Mouse (Mus musculus) left cerebral cortex, adult 2 months (tissue): ENCODE measurements around the gene Kcna7. TPM values are rescaled to one million over a fixed set of nuclear protein-coding genes. Genes with fewer than 3 reads are reported as not detected.
"Not testable (repeated sequence)": the region's sequence is repeated elsewhere in the genome, so short reads cannot be mapped to it uniquely, and the experiment has no call there.

ENCODE experiments used
- DNase-seq, 2 experiments: peaks; one replicate each; pipeline ENCODE4 v3.0.0; 2021 to 2022; ENCODE audit warnings: low spot score in 2 of 2, mixed read lengths in 1 of 2; ENCODE audit errors: extremely low spot score in 1 of 2
- H3K27ac ChIP-seq: fragments of 200-600 bp; 2 replicates; pipeline ENCODE4 v1.8.1; 2022
- H3K4me3 ChIP-seq: fragments of 200-600 bp; 2 replicates; pipeline ENCODE4 v1.8.1; 2022
- CTCF ChIP-seq: fragments of 200-600 bp; IDR thresholded peaks from 2 replicates; pipeline ENCODE4 v1.8.1; 2022; ENCODE audit warnings: antibody characterized with exemption, mild to moderate bottlenecking, moderate library complexity
- intact Hi-C: fragments of 180-260 bp; cut with DNase I; formaldehyde crosslinking; loops from one replicate; pipeline ENCODE4 v1.15.1; 2025
- long read RNA-seq, 2 experiments: library from polyadenylated mRNA; stranded (forward); transcript quantifications; one replicate each; pipeline ENCODE4 v2.0.0; 2021; ENCODE audit warnings: borderline mapping rate in 2 of 2
- total RNA-seq, 2 experiments: library from RNA; stranded (reverse); gene quantifications; 2 replicates each; pipeline ENCODE4 v1.2.3; 2021

The Kcna7 gene
- not detected for total RNA-seq
- long read RNA-seq, experiment 1, result 0 reads
- long read RNA-seq, experiment 2, result 0 reads

DNA sequence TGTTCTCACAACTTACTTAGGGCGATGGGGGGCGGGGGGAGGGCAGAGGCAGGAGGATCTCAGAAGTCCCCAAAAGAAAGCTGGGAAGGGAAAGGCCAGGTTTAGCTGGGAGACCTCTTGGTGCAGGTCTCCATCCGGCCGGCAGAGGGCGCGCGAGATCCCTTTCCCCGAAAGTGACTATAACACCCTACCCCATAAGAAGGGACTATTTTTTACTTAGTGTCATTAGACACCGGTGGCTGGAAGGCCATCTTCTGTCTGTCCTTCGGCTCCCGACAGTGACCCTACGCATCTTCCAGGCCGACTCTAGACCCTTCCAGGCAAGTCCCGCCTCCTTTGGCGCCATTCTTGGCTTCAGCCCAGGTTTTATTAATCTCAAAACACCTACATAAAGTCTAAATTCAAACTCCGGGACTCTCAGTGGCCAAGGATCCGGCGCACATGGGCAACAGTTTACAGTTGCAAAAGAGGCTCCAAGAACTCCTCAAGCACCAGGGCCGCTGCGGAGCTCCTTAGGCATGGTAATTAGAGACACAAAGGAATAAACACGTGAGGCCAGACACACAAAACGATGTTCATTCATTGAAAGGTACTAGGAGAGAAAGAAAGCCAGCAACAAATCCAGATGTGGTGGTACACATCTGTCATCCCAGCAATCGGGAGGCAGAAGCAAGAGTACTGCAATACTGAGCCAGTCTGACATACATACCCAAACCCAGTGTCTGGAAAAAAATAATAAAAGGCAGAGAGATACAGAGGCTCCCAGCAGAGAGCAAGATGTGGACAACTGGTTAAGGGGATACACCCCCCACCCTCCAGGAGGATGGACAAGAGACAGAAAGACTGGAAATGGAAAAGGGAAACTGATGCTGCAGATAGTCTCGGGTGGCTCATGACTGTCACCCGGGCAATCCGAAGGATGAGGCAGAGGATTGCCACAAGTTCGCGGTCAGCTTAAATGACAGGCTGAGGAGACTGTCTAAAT is at the start of gene Kcna7:
Gene Kcna7, plus strand, starts transcription at position 563 of the 985 bp plus-strand sequence.
- TF ChIP-seq CTCF, result peak; percentile 89
- Histone ChIP-seq H3K4me3 (peak within 1 kb of the TSS; percentile 20; the same call in 1 of the 2 replicates), H3K27ac (no peak within 1 kb of the TSS)
- DNase-seq, result peak; percentile 54 to 76
- intact Hi-C loops, result no loop called here

DNA sequence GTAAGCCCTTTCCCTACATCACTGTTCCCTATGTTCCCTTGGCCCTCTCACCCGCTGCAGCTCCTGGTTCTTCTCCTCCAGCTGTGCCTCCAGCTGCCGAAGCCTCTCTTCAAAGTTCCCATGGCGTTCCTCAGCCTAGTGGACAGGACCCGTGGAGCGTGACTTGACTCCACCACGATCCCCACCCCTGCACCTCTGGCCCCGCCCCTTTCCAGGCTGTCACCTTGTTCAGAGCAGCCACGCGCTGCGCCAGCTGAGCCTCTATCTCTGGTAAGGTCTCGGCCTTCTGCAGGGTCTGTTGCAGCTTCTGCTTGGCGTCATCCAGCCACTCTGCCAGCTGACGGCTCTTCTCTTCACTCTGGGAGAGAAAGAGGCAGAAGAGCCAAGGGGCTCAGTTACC is 49.4 kb upstream of the Kcna7 start:
- TF ChIP-seq CTCF, result no peak
- no peak for DNase-seq
- no peak overlapping the region for H3K4me3 ChIP-seq
- no peak overlapping the region for H3K27ac ChIP-seq
- intact Hi-C loops, result no loop called here

DNA sequence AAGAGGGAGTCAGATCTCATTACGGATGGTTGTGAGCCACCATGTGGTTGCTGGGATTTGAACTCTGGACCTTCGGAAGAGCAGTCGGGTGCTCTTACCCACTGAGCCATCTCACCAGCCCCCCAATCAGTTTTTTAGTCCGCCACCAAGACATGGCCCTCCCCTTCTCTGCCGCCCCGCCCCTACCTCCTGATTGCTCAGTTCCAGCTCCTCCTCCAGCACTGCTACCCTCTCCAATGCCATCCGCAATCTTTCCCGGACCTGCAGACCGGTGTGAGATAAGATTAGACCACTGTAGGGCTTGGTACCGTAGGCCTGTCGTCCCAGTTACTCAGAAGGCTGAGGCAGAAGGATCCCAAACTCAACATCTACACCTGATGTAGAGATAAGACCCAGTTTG is 46.4 kb upstream of the Kcna7 start:
- intact Hi-C loops, H3K4me3 ChIP-seq, DNase-seq, H3K27ac ChIP-seq: not testable (repeated sequence)

DNA sequence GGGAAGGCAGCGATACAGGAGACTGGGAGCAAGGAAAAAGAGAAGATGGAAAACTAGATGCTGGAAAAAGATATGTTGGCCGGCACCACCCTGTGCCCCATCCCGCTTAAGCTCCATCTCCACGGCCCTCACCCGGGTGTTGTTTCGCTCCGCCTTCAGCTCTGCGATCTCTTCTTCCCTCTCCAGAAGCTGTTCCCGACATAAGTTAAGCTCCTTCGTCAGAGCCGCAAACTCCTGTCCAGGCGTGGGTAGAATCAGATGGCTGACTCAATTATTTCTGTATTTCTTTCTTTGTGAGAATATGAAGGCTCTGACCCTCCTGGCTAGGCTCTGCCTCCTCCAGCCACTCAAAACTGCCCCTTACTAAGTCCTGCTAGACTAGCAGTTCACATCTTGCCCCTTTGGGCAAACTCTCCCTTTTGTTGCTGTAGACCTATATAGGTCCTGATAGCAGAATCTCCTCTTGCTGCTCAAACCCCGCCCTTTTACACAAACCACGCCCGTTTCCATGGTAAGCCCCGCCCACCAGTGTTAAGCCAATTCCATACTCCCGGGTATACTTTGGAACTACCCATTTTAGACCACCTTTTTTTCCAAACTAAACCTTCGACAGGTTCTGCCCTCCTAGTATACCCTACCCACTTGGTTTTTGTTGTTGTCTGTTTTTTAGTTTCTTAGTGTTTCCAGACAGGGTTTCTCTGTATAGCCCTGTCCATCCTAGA is 44.9 kb upstream of the Kcna7 start:
- H3K4me3 ChIP-seq, result no peak overlapping the region
- peak in 1 of 2 experiments; percentile 53 for DNase-seq
- intact Hi-C loops, result loop anchor here (5.0 kb wide), 1 partner anchor 53 kb away; no protein-coding TSS in a partner anchor
- H3K27ac ChIP-seq, result peak overlapping the region; percentile 59
- TF ChIP-seq CTCF, result no peak

- Histone ChIP-seq H3K27ac (peak overlapping the region; percentile 71), H3K4me3 (peak overlapping the region; percentile 46)
- peak; percentile 85 for DNase-seq
- intact Hi-C loops, result loop anchor here (5.0 kb wide), 1 partner anchor 54 kb away; no protein-coding TSS in a partner anchor
- no peak; the same call in 1 of the 2 replicates for TF ChIP-seq CTCF
Observed at GRCm38 (mm10) chr7:45361243-45361804, 44.1 kb upstream of the Kcna7 start.

- H3K27ac ChIP-seq, result no peak overlapping the region
- H3K4me3 ChIP-seq, result no peak overlapping the region
- intact Hi-C loops, result loop anchor here (5.0 kb wide), 1 partner anchor 56 kb away; no protein-coding TSS in a partner anchor
- peak in 1 of 2 experiments; percentile 42 for DNase-seq
- TF ChIP-seq CTCF, result no peak
Observed at GRCm38 (mm10) chr7:45362801-45363200, 42.7 kb upstream of the Kcna7 start.

- no peak overlapping the region for H3K4me3 ChIP-seq
- DNase-seq, result no peak
- TF ChIP-seq CTCF, result no peak
- no peak overlapping the region for H3K27ac ChIP-seq
- intact Hi-C loops, result loop anchor here (5.0 kb wide), 1 partner anchor 57 kb away; no protein-coding TSS in a partner anchor
Observed at GRCm38 (mm10) chr7:45363983-45364382, 41.5 kb upstream of the Kcna7 start.

DNA sequence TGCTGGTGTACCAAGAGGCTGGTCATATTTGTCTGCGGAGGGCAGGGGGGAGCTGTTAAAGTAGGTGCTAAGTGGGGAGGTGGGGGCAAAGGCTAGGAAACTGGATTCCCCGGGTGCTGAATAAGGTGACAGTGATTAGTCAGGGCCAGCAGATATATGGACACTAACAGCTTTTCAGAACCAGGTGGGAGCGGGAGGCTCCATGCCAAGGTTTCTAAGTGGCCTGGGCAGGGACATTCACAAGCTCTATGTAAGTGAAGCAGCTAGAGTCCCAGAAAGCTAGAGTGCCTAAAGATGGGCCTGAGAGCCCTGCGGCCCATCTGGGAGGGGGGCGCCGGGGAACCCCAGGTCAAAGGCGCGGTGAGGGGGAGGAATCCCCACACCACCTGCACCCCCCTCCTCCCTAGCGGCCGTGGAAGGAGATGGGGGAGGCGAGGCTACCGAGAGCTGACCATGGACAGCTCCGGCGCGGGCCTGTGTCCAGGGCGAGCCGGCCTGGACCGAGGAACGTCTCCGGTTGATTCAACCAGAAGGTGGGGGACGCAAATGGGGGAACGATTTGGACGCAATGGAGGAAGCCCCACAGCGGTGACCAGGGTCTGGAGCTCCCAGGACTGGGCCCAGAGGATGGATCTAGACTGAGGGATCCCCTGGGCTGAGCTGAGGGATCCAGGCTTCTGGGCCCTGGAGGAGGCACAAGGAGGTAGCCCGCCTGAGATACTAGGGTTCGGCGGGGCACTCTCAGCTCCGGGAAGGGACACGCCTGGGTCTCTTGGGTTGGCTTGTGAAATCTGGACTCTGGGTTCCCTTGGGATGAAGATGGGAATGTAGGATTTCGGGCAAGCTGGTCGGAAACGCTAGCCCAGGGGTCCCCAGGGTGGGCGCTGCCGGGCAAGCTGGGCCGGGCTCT is 39.5 kb upstream of the Kcna7 start:
- DNase-seq, result peak in 1 of 2 experiments; percentile 41
- peak overlapping the region; percentile 97 for H3K27ac ChIP-seq
- peak overlapping the region; percentile 84 for H3K4me3 ChIP-seq
- no peak; the same call in 1 of the 2 replicates for TF ChIP-seq CTCF
- intact Hi-C loops, result no loop called here

DNA sequence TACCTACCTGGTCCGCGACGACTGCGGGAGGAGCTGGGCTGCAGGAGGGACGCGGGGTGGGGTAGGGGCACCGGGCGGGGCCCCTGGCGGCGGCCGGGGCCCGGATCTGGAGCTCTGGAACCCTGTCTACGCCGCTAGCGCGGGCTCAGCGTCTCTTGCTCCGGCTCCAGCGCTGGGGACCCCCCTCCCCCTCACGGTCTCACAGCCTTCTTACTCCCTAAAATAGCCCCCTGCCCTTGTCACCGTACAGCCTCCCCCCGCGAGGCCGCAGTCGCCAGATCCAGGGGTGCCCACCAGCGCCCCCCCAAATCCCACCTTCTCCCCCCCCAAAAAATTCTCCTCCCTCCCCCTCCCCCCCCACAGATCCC is 38.8 kb upstream of the Kcna7 start, which contains the start of gene Ppfia3:
Gene Ppfia3, minus strand, starts transcription at position 368 of the 368 bp plus-strand sequence.
- no peak for TF ChIP-seq CTCF
- intact Hi-C loops, result no loop called here
- DNase-seq, result no peak
- Histone ChIP-seq H3K4me3 (peak within 1 kb of the TSS; percentile 84), H3K27ac (peak within 1 kb of the TSS; percentile 97)

DNA sequence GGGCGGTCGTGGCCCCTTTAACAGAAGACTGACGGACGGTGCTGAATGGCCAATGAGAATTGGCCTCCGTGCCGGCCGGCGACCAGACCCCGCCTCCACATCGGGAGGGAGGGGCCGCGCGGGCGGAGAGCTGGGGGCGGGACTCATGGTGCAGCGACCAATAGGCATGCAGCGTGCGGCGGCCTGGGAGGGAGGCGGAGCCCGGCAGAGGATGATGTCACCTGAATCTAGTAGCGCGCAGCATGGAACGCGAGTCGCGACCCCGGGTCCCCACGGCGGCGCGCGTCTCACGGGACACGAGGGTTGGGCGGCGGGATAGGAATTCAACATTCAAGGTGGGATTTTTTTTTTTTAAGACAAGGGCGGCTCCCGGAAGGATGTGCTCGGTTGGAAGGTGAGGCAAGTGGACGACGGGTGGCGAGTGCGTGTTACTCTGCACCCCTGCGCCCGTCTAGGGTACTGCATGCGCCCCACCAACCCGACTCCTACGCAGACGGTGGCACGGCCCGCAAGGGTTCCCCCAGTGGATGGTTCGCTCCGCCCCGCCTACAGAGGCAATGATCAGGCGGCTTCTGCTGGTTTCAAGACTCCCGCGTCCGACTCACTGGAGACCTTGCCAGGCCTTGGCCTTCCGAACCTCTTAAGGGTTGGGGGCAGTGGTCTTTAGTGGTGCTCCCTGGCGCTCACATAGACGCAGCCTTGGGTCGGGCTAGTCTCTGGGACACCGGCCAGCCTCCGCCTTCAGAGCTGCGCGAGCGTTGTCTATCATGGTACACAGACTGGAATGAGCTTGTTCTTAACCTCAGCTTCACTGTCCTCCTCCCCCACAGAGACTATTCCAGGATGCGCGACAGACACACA is 38.2 kb upstream of the Kcna7 start:
- intact Hi-C loops, result no loop called here
- peak overlapping the region; percentile 97 for H3K27ac ChIP-seq
- peak; percentile 85 for TF ChIP-seq CTCF
- DNase-seq, result peak; percentile 98 to 99
- H3K4me3 ChIP-seq, result peak overlapping the region; percentile 84
